Mouse (Mus musculus) liver, embryonic 15.5 days (tissue): ENCODE results near the gene Zfp692. TPM values are rescaled to one million over a fixed set of nuclear protein-coding genes. Genes with fewer than 3 reads are reported as not detected.

Experiments used
- ATAC-seq: fragments of 200-750 bp; cut with Nextera tagmentation; 2 replicates; pipeline ENCODE4 v1.8.0; 2017; ENCODE audit warnings: moderate number of reproducible peaks, mild to moderate bottlenecking, moderate library complexity; ENCODE audit not compliant: insufficient read depth
- H3K27ac ChIP-seq: fragments of 300-500 bp; sonication (generic); replicated peaks from 2 replicates; pipeline ENCODE4 v1.5.1; 2015; ENCODE audit warnings: mild to moderate bottlenecking, inconsistent platforms
- H3K27me3 ChIP-seq: fragments of 300-500 bp; sonication (generic); 2 replicates; pipeline ENCODE4 v1.6.1; 2015; ENCODE audit warnings: mild to moderate bottlenecking, inconsistent platforms
- H3K36me3 ChIP-seq: fragments of 300-500 bp; sonication (generic); replicated peaks from 2 replicates; pipeline ENCODE4 v1.6.1; 2015; ENCODE audit warnings: moderate library complexity, mild to moderate bottlenecking, inconsistent platforms
- H3K4me1 ChIP-seq: fragments of 300-500 bp; sonication (generic); replicated peaks from 2 replicates; pipeline ENCODE4 v1.6.1; 2015; ENCODE audit warnings: inconsistent platforms
- H3K4me2 ChIP-seq: fragments of 300-500 bp; sonication (generic); 2 replicates; pipeline ENCODE4 v1.6.1; 2015; ENCODE audit warnings: moderate library complexity, mild to moderate bottlenecking, inconsistent platforms
- H3K4me3 ChIP-seq: fragments of 300-500 bp; sonication (generic); replicated peaks from 2 replicates; pipeline ENCODE4 v1.5.1; 2015; ENCODE audit warnings: mild to moderate bottlenecking, inconsistent platforms
- H3K9ac ChIP-seq: fragments of 300-500 bp; sonication (generic); 2 replicates; pipeline ENCODE4 v1.6.1; 2015; ENCODE audit warnings: moderate library complexity, mild to moderate bottlenecking, inconsistent platforms
- H3K9me3 ChIP-seq: fragments of 300-500 bp; sonication (generic); replicated peaks from 2 replicates; pipeline ENCODE4 v1.6.1; 2016; ENCODE audit warnings: inconsistent platforms
- WGBS: fragments of 180-500 bp; shearing (Covaris S2); methylation state at CpG from one replicate; pipeline ENCODE4 v1.1.7; 2015; ENCODE audit warnings: mixed read lengths; ENCODE audit not compliant: insufficient replicate concordance; 5-methylcytosine and 5-hydroxymethylcytosine counted together
- polyA plus RNA-seq: library from polyadenylated mRNA; unstranded; fragments of >200 nt; fragmentation: Nextera tagmentation; extraction: Ambion mirVana; gene quantifications from 2 replicates; pipeline ENCODE4 v1.2.1, GENCODE M21; 2015

The Zfp692 gene
- polyA plus RNA-seq, 1 experiment from 2014 or later = 9.4 TPM

DNA sequence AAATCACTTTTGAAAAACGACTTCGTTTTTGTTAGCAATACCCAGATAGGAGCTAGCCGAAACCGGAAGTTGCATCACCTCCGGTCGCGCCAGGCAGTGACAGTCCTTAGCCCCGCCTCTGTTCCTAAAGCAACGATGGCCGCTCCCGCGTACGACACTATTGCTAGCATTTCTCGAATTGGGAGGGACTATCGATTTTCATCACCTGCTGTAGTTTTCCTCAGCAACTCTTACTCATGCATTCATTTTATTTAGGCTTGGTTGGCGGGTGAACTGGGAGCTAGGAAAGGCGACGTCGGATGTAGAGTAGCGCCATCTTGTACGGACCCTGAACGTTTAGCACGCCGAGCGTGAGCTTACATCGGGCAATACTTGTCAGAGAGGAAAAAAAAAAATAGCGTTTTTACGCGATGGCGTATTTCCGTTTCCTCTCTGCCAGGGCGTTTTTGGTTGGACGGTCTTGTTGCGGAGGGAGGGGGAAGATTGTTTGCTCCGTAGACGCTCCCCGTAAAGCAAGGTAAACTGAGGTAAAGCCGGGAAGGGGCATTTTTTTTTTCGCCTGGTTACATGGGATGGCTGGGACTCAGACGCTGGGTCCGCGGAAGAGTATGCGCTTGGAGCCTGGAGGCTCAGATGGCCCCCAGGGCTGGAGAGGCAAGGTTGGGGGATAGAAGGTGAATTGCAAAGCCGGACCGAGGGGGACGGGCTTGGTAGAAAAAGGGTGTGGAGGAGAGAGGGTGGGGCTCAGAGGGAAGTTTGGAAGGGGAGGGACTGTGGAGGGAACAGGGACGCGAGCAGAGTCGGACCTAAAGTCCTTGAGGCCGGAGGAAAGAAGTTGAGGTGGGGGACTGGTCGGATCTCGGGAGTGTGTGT is 23.6 kb downstream of the Zfp692 start, which contains the start of the genes Zfp672 and Sh3bp5l:
TSS of gene Zfp672 (minus strand) at position 64 of the 873 bp plus-strand sequence.
TSS of gene Sh3bp5l (plus strand) at position 449 of the 873 bp plus-strand sequence.
- peaks cover 52% of the 10 kb centered on the region for H3K4me1 ChIP-seq
- H3K36me3 ChIP-seq = peaks cover 42% of the 10 kb centered on the region
- H3K27me3 ChIP-seq = no peaks in the 10 kb centered on the region
- peak within 1 kb of the TSS; percentile 95 for H3K27ac ChIP-seq
- ATAC-seq = peak; percentile 92
- peak within 1 kb of the TSS; percentile 86 for H3K9ac ChIP-seq
- peak within 1 kb of the TSS; percentile 86 for H3K4me2 ChIP-seq
- WGBS = under 1% methylated on average over 52 of the region's 52 CpGs
- H3K9me3 ChIP-seq = no peaks in the 10 kb centered on the region
- H3K4me3 ChIP-seq = peak within 1 kb of the TSS; percentile 82

DNA sequence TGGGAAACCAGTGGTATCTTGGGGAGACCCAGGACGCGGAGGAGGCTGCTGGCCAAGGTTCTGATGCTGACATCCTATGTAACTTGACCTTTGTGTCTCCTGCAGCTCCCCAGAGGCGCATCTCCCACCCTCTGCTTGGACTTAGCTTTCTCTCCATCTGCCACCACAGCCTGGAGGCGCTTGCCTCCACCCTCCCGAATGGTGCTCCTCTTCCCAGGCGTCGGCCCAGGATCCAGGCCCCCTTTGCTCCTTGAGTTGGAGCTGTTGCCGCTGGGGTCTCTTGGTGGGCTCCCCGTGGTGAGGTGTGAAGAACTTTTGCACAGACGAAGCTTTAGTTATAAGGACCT is 24.3 kb downstream of the Zfp692 start:
- ATAC-seq = no peak
- Histone ChIP-seq H3K4me1 (peaks cover 50% of the 10 kb centered on the region), H3K27me3 (no peaks in the 10 kb centered on the region), H3K4me2 (peak overlapping the region; percentile 86), H3K9ac (peak overlapping the region; percentile 86), H3K4me3 (peak overlapping the region; percentile 82), H3K9me3 (no peaks in the 10 kb centered on the region), H3K36me3 (peaks cover 46% of the 10 kb centered on the region), H3K27ac (peak overlapping the region; percentile 95)
- WGBS = 18% methylated on average over 10 of the region's 10 CpGs

DNA sequence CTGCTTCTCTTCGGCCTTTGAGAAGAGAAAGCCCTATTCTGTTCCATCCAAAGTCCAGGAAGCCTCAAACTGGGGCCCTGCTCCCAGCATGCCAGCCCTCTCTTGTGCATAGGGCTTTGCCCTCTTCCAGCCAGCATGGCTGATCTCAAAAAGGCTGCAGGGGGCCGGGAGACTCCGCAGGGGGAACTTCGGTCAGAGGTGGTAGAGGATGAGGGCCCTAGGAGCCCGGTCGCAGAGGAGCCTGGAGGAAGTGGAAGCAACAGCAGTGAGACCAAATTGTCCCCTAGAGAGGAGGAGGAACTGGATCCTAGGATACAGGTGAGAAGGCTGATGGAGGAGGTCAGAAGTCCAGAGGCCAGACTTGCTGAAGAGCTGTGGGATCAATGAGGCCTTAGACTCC is 24.7 kb downstream of the Zfp692 start:
- Histone ChIP-seq H3K4me1 (peaks cover 50% of the 10 kb centered on the region), H3K4me2 (peak overlapping the region; percentile 86), H3K36me3 (peaks cover 50% of the 10 kb centered on the region), H3K27me3 (no peaks in the 10 kb centered on the region), H3K27ac (peak overlapping the region; percentile 95), H3K4me3 (peak overlapping the region; percentile 82), H3K9me3 (no peaks in the 10 kb centered on the region), H3K9ac (peak overlapping the region; percentile 86)
- WGBS = 77% methylated on average over 6 of the region's 6 CpGs
- ATAC-seq = no peak

DNA sequence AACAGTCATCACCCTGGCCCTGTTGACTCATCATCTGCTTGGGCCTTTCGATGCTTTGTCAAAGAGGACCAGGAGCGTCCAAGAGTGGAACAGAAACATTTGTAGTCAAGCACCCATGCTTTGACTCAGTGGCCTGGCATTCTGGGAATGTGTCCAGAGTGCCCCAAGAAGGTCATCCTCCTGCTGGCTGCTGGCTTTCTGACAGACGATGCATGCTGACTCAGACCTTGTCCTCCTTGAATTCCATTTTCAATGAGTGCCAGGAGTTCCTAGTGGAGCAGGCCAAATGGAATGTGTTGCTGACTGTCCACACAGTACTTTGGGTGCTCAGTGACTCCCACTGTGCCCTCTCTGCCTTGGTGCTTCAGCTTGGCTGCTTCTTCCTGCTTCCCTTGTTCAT is 27.9 kb downstream of the Zfp692 start:
- no peak overlapping the region for H3K4me3 ChIP-seq
- peaks cover 28% of the 10 kb centered on the region for H3K4me1 ChIP-seq
- no peak overlapping the region for H3K9ac ChIP-seq
- H3K4me2 ChIP-seq = no peak overlapping the region
- no peaks in the 10 kb centered on the region for H3K9me3 ChIP-seq
- H3K36me3 ChIP-seq = peaks cover 59% of the 10 kb centered on the region
- H3K27me3 ChIP-seq = no peaks in the 10 kb centered on the region
- no peak for ATAC-seq
- 0 out of 2 replicates have a peak overlapping the region, but pooled peaks have one; percentile 16 for H3K27ac ChIP-seq
- 77% methylated on average over 3 of the region's 3 CpGs for WGBS

DNA sequence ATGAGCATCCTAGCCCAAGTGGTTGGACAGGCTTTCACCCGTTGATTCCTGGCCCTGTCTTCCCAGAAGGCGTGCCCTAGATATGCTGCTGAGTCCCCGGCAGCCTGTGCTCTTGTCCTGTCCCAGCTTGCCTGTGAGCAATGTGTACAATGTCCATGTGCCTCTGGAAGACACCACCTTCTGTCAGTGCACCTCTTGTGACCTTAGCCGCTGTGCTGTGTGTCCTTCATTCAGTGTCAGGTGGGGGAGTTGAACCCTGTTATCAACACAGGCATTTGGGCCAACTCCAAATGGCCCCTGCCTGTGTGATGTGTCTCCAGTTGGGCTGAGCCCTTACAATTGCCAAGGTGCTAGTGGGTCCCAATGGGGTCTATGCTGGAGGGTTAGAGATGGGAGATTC is 39.9 kb downstream of the Zfp692 start:
- H3K4me2 ChIP-seq = no peak overlapping the region
- 83% methylated on average over 4 of the region's 4 CpGs for WGBS
- no peaks in the 10 kb centered on the region for H3K9me3 ChIP-seq
- H3K27ac ChIP-seq = no peak overlapping the region
- H3K27me3 ChIP-seq = no peaks in the 10 kb centered on the region
- H3K4me3 ChIP-seq = no peak overlapping the region
- no peak overlapping the region for H3K9ac ChIP-seq
- peaks cover 60% of the 10 kb centered on the region for H3K36me3 ChIP-seq
- ATAC-seq = no peak
- H3K4me1 ChIP-seq = peaks cover 36% of the 10 kb centered on the region

DNA sequence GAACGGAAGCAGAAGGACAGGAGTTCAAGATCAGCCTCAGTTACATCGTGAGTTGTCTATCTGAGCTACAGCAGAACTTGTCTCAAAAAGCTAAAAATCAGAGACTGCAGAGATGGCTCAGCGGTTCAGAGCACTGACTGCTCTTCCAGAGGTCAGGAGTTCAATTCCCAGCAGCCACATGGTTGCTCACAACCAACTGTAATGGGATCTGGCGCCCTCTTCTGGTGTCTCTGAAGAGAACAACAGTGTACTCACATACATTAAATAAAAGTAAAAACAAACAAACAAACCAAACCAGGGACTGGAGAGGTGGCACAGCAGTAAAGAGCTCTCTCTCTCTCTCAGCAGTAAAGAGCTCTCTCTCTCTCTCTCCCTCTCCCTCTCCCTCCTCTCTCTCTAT is 43.8 kb downstream of the Zfp692 start:
- no peak for ATAC-seq
- WGBS = 76% methylated on average over 4 of the region's 4 CpGs
- peaks cover 75% of the 10 kb centered on the region for H3K4me1 ChIP-seq
- no peak overlapping the region for H3K9ac ChIP-seq
- H3K36me3 ChIP-seq = peaks cover 34% of the 10 kb centered on the region
- no peak overlapping the region for H3K4me3 ChIP-seq
- H3K9me3 ChIP-seq = no peaks in the 10 kb centered on the region
- no peaks in the 10 kb centered on the region for H3K27me3 ChIP-seq
- H3K27ac ChIP-seq = peak overlapping the region; percentile 94
- peak overlapping the region; percentile 23 for H3K4me2 ChIP-seq

DNA sequence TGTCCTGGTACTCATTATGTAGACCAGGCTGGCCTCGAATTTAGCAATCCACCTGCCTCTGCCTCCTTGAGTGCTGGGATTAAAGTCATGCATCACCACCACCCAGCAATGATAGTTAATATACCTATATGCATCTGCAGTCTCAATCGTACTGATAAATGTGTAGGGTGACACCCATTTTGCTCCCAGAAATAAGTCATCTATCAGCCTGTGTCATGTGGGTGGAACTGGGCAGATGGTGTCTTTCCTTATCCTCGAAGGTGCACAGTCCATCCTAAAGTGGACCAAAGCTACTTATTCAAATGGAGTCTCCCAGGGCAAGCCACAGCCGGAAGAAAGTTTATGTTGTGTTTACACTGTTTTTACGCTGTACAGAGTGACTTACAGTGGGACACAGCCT is 44.3 kb downstream of the Zfp692 start:
- H3K27me3 ChIP-seq = no peaks in the 10 kb centered on the region
- H3K4me2 ChIP-seq = peak overlapping the region; percentile 23
- H3K4me3 ChIP-seq = no peak overlapping the region
- H3K9ac ChIP-seq = peak overlapping the region; percentile 9; the same call in 1 of the 2 replicates
- H3K4me1 ChIP-seq = peaks cover 76% of the 10 kb centered on the region
- WGBS = 36% methylated on average over 5 of the region's 5 CpGs
- H3K36me3 ChIP-seq = peaks cover 29% of the 10 kb centered on the region
- no peaks in the 10 kb centered on the region for H3K9me3 ChIP-seq
- peak; percentile 65 for ATAC-seq
- peak overlapping the region; percentile 94 for H3K27ac ChIP-seq

DNA sequence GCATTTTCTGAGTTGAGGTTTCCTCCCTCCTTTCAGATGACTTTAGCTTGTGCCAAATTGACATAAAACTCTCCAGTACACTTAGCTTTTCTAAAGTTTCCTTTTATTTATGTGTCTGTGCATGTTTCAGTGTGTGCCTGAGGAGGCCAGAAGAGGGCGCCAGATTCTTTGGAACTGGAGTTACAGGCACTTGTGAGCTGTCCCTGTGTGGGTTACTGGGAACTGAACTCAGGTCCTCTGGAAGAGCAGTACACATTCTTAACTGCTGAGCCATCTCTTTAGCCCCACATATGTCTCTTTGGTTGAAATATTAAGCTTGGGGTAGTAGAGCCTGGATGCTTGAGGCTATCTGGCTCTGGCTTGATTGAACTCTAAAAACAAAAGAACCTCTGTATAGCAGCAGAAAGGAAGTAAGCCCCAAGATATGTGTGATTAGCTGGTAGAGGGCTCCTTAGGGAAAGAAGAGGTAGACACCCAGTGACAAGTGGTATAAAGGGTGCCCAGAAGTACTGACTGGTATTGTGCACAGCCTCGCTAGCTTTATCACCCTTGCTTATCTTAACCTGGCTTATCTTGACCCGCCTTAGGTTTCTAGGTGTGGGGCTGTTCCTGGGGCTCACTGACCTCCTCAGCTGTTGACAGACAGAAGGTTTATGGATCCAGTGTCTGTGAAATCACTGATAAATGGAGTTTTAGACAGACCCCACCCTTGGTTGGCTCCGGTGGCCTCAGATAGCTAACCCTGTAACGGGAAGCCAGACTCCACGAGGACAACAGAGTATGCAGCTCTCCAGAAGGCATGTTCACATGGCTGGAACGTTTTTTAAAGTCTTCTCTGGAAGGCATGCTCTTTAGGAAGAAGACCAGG is 46.0 kb downstream of the Zfp692 start:
- WGBS = 10% methylated on average over 7 of the region's 7 CpGs
- H3K4me1 ChIP-seq = peaks cover 78% of the 10 kb centered on the region

DNA sequence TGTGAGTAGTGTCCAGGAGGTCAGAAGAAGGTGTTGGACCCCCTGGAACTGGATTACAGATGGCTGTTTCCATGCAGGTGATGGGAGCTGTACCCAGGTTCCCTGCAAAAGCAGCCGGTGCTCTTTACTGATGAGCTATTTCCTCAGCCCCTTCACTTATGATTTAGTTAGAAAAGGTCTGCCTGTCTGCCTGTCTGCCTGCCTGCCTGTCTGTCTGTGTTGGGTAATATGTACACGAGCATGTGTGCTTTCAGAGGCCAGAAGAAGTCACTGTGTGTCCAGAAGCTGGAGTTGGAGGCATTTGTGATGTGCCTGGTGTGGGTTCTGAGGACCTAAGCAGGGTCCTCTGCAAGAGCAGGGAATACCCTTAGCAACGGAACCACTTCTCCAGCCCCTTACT is 46.8 kb downstream of the Zfp692 start:
- H3K9ac ChIP-seq = peak overlapping the region; percentile 43; the same call in 1 of the 2 replicates
- no peaks in the 10 kb centered on the region for H3K27me3 ChIP-seq
- peaks cover 7% of the 10 kb centered on the region for H3K36me3 ChIP-seq
- H3K9me3 ChIP-seq = no peaks in the 10 kb centered on the region
- 36% methylated on average over 3 of the region's 3 CpGs for WGBS
- H3K4me1 ChIP-seq = peaks cover 86% of the 10 kb centered on the region
- ATAC-seq = no peak
- 0 out of 2 replicates have a peak overlapping the region, but pooled peaks have one; percentile 26 for H3K4me3 ChIP-seq
- H3K4me2 ChIP-seq = peak overlapping the region; percentile 57
- peak overlapping the region; percentile 94 for H3K27ac ChIP-seq

More for the DNA sequence above, 46.0 kb downstream of the Zfp692 start:
- Histone ChIP-seq H3K27me3 (no peaks in the 10 kb centered on the region), H3K4me2 (peak overlapping the region; percentile 57), H3K9ac (peak overlapping the region; percentile 43; the same call in 1 of the 2 replicates), H3K9me3 (no peaks in the 10 kb centered on the region), H3K4me3 (0 out of 2 replicates have a peak overlapping the region, but pooled peaks have one; percentile 26), H3K27ac (peak overlapping the region; percentile 94), H3K36me3 (peaks cover 12% of the 10 kb centered on the region)
- peak; percentile 93 for ATAC-seq

DNA sequence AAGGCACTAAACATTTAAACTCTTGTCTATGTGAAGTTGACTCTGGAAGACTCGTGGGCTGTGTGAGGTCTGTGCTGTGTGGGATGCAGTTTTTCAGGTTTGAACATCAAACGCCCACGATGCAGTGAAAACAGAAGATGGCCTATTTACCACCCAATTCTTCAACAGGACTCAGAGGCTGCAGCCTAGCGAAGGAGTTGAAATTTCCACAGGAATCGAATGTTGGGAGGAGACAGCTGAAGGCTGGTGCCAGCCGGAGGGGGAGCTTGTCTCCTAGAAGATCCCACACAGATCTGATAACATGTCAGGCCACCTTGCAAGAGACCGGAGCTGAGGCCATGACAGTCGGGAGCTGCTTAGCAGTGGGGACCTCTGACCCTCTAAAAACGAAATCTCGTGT is 47.6 kb downstream of the Zfp692 start:
- Histone ChIP-seq H3K27me3 (no peaks in the 10 kb centered on the region), H3K27ac (peak overlapping the region; percentile 94), H3K4me2 (0 out of 2 replicates have a peak overlapping the region, but pooled peaks have one; percentile 7), H3K4me3 (no peak overlapping the region), H3K36me3 (peaks cover 4% of the 10 kb centered on the region), H3K9ac (no peak overlapping the region), H3K4me1 (peaks cover 79% of the 10 kb centered on the region), H3K9me3 (no peaks in the 10 kb centered on the region)
- ATAC-seq = no peak
- 51% methylated on average over 10 of the region's 10 CpGs for WGBS
